Mouse (Mus musculus): Measurements from ENCODE around the gene Slc22a13.

- no peak for TF ChIP-seq CTCF (IDR thresholded peaks at IDR 0.05; ENCODE audit: insufficient read depth, low read depth, low read length)
- TF ChIP-seq POLR2A (IDR thresholded peaks at IDR 0.05; ENCODE audit: insufficient read depth, low read depth, low read length) = no peak
These were observed 7.2 kb downstream of the Slc22a13 start for GRCm38 (mm10) chr9:119201653-119202052.

Data from olfactory bulb, adult 2 months (tissue).